Mouse (Mus musculus): Measurements from ENCODE around the gene Wdr90.

Wdr90 gene

DNA sequence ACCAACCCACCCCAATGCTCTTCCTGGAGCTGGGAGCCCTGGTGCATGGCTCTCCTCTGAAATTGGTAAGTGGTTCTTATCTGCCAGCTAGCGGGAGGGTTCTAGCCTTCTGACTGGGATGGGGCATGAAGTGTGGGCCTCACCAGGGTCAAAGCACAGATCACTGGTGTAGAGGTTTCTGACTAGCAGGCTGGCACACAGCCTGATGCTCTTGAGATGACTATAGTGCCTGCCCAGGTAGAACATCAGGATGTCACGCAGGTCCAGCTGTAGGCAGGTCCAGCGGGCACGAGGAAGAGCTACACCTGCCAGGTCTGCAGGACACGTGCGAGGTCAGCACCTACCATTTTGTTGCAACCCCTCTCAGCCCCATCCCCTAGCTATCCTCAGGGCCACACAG lies 1.1 kb downstream of the Wdr90 start:
- DNase-seq (ENCODE audit: low read depth, low spot score) = no peak

- peak; percentile 98 for DNase-seq (ENCODE audit: low read depth, low spot score)
Observed at GRCm38 (mm10) chr17:25844396-25844901, 16.9 kb downstream of the Wdr90 start, which contains the start of gene Rhot2. TSS of gene Rhot2 (minus strand) at chr17:25844851.

DNA sequence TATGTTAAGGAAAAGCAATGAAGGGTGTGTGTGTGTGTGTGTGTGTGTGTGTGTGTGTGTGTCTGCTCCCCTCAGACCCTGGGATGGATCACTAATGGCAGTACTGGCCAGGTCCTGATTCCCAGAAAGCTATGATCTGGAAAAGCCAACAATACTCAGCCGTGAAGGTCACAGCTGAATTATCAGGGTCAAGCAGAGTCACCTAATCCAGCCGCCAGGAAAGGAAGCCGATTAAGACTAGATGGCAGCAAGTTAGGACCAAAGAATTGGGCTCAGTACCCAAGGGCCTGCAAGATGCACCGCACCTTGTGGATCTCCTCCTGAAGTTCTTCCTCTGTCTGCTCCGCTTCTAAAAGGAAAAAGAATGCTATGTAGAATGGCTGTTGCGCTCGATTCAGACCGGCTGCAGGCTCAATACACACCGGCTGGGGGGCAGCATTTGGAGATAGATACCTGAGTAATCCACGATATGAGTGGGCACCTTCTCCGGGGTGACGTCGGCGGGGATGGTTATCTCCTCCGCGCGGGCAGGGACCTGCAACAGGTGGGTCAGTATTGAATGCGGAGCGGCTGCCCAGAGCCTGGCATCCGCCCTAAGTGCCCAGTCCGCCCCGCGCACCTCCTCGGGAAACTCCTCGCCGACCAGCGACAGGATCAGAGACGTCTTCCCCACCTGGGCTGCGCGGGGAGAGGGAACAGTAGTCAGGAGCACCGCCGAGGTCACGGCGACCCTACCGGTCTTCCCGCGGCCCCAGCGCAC lies 17.5 kb downstream of the Wdr90 start:
- DNase-seq (ENCODE audit: low read depth, low spot score) = no peak

GRCm38 (mm10) chr17:25843122-25843521 lies 18.2 kb downstream of the Wdr90 start:
- DNase-seq (ENCODE audit: low read depth, low spot score) = no peak

DNA sequence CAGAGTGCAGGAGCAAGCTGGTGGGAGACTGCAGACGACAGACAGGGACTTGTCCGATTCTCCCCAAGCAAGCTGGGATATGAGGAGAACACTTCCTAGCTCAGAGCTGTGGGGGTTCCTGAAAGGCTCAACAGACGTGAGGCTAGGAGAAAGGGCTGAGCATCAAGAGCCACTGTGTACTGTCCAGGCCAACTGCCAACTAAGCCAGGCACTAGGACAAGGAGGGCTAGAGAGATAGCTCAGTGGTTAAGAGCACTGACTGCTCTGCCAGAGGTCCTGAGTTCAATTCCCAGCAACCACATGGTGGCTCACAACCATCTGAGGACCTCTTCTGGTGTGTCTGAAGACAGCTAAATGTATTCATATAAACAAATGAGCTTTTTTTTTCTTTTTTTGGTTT lies 18.8 kb downstream of the Wdr90 start:
- no peak for DNase-seq (ENCODE audit: low read depth, low spot score)

- no peak for DNase-seq (ENCODE audit: low read depth, low spot score)
Observed at GRCm38 (mm10) chr17:25841117-25841880, 20.0 kb downstream of the Wdr90 start, which contains the start of gene Gm20683. TSS of gene Gm20683 (minus strand) at chr17:25841763.

DNA sequence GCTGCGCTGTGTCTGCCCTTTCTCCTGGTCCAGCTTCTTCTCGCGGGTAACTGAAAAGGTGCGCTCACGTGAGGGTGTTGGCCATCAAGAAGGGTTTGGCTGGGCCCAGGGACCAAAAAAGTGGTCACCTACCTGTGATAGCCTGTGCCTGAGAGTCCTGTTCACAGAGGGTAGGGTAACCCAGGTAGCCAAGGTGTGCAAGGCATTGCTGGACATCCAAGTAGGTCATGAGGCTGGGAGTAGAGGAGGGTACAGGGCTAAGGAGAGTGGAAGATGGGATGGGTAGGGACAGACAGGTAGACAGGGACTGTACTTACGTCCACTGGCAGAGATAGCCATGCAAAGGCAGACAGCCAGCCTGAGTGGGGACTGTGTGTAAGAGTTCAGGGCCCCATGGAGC lies 20.8 kb downstream of the Wdr90 start:
- no peak for DNase-seq (ENCODE audit: low read depth, low spot score)

DNA sequence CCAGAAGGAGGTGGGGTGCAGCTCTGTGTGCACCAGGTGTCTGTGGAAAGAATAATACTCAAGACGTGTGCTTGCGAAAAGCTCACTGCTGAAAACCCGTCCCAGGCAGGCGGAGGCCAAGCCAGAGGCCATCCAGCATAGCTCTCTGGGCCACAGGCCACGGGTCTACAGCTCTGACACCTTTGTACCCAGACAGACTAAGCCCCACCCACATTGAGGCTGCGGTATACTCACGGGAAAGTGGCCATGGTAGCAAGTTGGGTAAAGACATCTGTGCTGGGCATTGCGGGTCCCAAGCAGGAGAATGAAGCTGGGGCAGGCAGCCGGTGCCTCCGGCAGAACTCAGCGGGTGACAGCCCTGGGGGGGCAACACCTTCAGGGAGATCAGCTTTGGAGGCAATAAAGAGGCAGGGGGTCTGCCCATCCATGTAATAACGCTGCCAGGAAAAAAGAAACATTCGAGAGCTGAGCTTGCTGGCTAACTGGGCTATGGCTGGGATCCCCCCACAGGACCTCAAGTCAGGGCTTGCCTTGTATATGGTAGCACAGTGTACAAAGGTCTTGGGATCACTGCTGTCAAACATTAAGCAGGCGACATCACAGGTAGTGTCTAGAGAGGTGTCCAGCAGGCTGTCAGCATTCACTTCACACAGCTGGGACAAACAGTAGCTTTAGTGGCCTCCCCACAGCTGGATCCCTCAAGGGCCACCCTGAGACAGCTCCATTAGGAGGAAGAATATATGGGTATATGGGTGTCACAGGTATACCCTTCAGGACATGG lies 21.7 kb downstream of the Wdr90 start:
- no peak for DNase-seq (ENCODE audit: low read depth, low spot score)

GRCm38 (mm10) chr17:25838904-25839303 lies 22.4 kb downstream of the Wdr90 start:
- DNase-seq (ENCODE audit: low read depth, low spot score) = no peak

DNA sequence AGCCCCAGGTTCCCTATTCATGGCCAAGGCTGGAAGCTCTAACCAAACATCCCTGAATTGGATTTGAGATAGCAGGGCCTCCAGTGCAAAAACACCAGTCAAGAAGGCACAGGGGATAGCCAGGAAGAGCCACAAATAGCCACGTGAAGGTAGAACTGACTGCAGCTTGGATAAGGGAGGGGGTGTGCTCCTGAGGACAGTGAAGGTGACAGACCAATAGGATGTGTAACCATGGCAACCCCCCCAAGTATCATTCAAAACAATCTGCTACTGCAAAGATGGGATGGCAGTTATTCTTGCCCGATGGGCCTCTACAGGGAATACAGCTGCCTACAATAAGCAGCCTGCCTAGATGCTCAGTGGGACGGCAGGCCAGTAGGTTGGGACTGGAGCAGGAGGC lies 23.8 kb downstream of the Wdr90 start:
- DNase-seq (ENCODE audit: low read depth, low spot score) = no peak

GRCm38 (mm10) chr17:25837076-25837410 lies 24.3 kb downstream of the Wdr90 start, which contains the start of gene Rhbdl1:
TSS of gene Rhbdl1 (minus strand) at chr17:25837295.
- no peak for DNase-seq (ENCODE audit: low read depth, low spot score)

GRCm38 (mm10) chr17:25836397-25837075 lies 24.8 kb downstream of the Wdr90 start:
- DNase-seq (ENCODE audit: low read depth, low spot score) = no peak

- no peak for DNase-seq (ENCODE audit: low read depth, low spot score)
Observed at GRCm38 (mm10) chr17:25835816-25836215, 25.5 kb downstream of the Wdr90 start.

DNA sequence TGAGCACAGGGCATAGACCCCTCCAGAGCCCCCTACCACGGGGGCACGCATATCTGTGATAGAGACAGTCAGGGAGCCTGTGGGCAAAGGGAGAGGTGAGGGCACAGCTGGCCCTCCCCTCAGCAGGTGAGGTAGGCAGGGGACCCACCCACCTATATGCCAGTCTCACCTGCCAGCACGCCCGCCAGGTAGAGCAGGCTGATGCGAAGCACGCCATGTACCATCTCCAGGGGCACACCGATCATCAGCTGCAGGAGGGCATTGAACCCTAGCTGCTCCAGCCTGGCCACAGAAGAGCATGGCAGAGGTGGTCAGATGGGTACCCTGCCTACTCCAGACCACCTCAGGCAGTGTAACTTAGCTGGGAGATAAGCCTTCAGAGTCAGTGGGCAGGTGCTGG lies 26.0 kb downstream of the Wdr90 start:
- no peak for DNase-seq (ENCODE audit: low read depth, low spot score)

GRCm38 (mm10) chr17:25834595-25835222 lies 26.6 kb downstream of the Wdr90 start:
- no peak for DNase-seq (ENCODE audit: low read depth, low spot score)

- peak; percentile 37 for DNase-seq (ENCODE audit: low read depth, low spot score)
Observed at GRCm38 (mm10) chr17:25833961-25834594, 27.2 kb downstream of the Wdr90 start.

DNA sequence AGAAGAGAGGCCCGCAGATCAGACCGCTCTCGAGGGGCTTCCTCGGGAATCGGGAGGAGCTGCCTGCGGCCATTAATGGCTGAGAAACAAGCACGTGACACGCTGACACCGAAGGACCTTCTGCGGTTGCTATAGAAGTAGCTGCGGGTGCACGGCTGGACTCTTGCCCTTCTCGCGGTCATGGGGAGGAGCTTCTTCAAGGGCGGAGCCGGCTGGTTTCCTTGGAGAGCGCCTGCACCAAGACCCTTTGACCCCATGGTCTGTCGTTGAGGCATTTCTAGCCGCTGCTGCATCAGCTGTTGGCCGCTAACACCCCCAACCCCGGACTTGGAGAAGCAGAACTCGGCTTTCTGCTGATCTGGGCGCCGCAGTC lies 28.0 kb downstream of the Wdr90 start, which contains the start of gene Stub1:
TSS of gene Stub1 (minus strand) at position 114 of the 373 bp plus-strand sequence.
- DNase-seq (ENCODE audit: low read depth, low spot score) = peak; percentile 97

DNA sequence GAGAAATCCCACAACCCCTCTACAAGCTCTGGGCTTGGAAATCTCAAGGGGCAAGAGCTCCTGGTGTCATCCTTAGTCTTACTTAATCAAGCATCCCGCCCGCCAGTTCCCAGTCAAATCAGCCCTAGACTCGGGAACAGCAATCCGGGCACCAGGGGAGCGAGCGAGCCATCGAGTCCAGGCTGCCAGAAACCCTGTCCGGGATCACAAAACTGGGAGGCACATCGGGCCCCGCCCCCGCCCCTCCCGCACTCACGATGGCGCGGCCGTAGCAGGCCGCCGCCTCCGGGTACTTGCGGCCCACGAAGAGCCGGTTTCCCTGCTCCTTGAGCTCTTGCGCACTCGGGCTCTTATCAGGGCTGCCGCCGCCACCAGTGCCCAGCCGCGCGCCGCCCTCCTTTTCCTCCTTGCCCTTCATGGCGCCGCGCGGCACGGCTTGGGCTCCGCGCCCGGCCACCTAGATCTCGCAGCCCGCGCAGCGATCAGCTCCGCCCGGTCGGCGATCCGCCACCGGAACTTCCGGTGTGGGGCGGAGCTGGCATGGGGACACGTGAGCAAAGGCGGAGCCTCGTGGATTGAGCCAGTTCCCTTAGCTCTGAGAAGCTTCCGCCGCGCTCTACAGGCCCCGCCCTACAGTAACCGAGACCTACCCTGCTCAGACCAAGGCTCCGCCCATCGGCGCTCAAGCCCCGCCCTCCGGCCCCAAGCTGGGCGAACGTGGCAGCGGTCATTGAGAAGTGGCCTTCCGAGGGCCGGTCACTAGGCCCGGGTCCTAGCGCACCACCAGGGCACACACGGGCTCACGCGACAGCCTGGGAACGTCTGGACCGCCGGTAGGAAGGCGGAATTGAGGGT lies 28.6 kb downstream of the Wdr90 start:
- peak; percentile 100 for DNase-seq (ENCODE audit: low read depth, low spot score)

All from 3T3-L1 (cell line).